Mouse (Mus musculus) ES-Bruce4 (cell line): ENCODE measurements around the gene AK157302. TPM values are rescaled to one million over a fixed set of nuclear protein-coding genes. Genes with fewer than 3 reads are reported as not detected.
A peak's percentile ranks its signal among the peaks of the same experiment; 100 is the strongest.
"Not testable (repeated sequence)": the region's sequence is repeated elsewhere in the genome, so short reads cannot be mapped to it uniquely, and the experiment has no call there.

Experiments used
- H3K27ac ChIP-seq: 2 replicates; pipeline ENCODE4 v1.5.1; 2012; ENCODE audit warnings: low read length, inconsistent platforms; ENCODE audit not compliant: insufficient read depth
- H3K27me3 ChIP-seq: 2 replicates; pipeline ENCODE4 v1.6.1; 2012; ENCODE audit warnings: mild to moderate bottlenecking, low read length, inconsistent platforms; ENCODE audit not compliant: control insufficient read depth, poor library complexity, insufficient read depth, severe bottlenecking
- H3K36me3 ChIP-seq: 2 replicates; pipeline ENCODE4 v1.6.1; 2012; ENCODE audit warnings: inconsistent platforms, mild to moderate bottlenecking, low read length, moderate library complexity; ENCODE audit not compliant: control insufficient read depth, poor library complexity, insufficient read depth, severe bottlenecking
- H3K4me1 ChIP-seq: one replicate; pipeline ENCODE4 v1.8.1; 2011; ENCODE audit warnings: low read length; ENCODE audit not compliant: control insufficient read depth, insufficient read depth
- H3K4me3 ChIP-seq: 2 replicates; pipeline ENCODE4 v1.5.1; 2011; ENCODE audit warnings: low read depth, mild to moderate bottlenecking, low read length
- H3K9ac ChIP-seq: 2 replicates; pipeline ENCODE4 v1.6.1; 2012; ENCODE audit warnings: low read depth, mild to moderate bottlenecking, inconsistent platforms; ENCODE audit not compliant: poor library complexity, severe bottlenecking
- H3K9me3 ChIP-seq: replicated peaks from 2 replicates; pipeline ENCODE4 v1.6.1; 2012; ENCODE audit warnings: mild to moderate bottlenecking, low read length, inconsistent platforms; ENCODE audit not compliant: control insufficient read depth, poor library complexity, insufficient read depth, severe bottlenecking
- CTCF ChIP-seq: IDR thresholded peaks from one replicate; pipeline ENCODE4 v1.8.1; 2011; ENCODE audit warnings: low read depth, low read length
- EP300 ChIP-seq: IDR thresholded peaks from 2 replicates; pipeline ENCODE4 v1.6.1; 2011; ENCODE audit warnings: low read depth, low read length; ENCODE audit not compliant: insufficient read depth
- POLR2A ChIP-seq: IDR thresholded peaks from one replicate; pipeline ENCODE4 v1.8.1; 2011; ENCODE audit warnings: low read length; ENCODE audit not compliant: insufficient read depth
- polyA plus RNA-seq: library from polyadenylated mRNA; stranded (reverse); fragments of >200 nt; gene quantifications from 2 replicates; pipeline ENCODE4 v1.2.4, GENCODE M21; 2011; ENCODE audit warnings: low read depth; ENCODE audit not compliant: missing spikeins, insufficient read depth, insufficient read length

AK157302 gene
- polyA plus RNA-seq, 1 experiment: not detected

DNA sequence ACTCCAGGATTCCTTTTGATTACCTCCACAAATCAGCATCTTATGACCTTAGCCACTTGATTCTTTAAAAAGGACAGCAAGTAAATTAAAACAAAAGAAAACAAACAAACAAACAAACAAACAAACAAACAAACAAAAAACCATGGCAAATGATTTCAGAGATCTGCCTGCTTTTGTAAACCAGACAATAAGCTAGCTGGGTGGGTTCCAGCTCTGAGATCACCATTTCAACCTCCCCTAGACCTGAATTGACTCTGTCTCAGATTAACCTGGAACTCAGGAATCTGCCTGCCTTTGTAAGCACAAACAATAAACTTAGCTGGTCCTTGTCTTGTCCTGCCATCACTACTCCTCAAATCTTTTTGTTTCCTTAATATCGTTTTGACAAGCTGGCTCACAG is 8.1 kb upstream of the AK157302 start:
- Histone ChIP-seq H3K27ac (no peak overlapping the region), H3K4me3 (no peak overlapping the region), H3K4me1 (no peaks in the 10 kb centered on the region), H3K9ac (no peak overlapping the region), H3K9me3 (peaks cover 20% of the 10 kb centered on the region), H3K36me3 (no peaks in the 10 kb centered on the region), H3K27me3 (no peaks in the 10 kb centered on the region)
- TF ChIP-seq POLR2A (no peak), CTCF (no peak), EP300 (no peak)

DNA sequence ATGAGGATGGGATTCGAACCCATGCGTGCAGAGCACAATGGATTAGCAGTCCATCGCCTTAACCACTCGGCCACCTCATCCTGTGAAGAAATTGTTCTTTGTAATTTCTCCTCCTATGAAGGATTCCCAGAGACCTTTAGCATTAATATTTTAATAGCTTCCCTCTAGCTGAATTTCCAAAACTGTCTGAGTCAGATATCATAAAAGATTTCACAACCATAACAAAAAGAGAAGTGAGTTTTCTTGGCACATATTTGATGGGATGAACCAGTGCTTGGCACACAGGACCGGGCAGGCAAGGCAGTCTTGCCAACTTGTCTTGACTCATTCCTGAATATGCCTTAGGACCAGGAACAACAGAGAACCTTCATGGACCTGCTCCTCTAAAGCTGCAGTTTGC is 2.2 kb upstream of the AK157302 start:
- Histone ChIP-seq H3K27ac (no peak overlapping the region), H3K4me3 (no peak overlapping the region), H3K27me3 (no peaks in the 10 kb centered on the region), H3K9me3 (peaks cover 9% of the 10 kb centered on the region), H3K9ac (no peak overlapping the region), H3K36me3 (no peaks in the 10 kb centered on the region), H3K4me1 (no peaks in the 10 kb centered on the region)
- no peak for TF ChIP-seq POLR2A
- TF ChIP-seq EP300: no peak
- no peak for TF ChIP-seq CTCF

DNA sequence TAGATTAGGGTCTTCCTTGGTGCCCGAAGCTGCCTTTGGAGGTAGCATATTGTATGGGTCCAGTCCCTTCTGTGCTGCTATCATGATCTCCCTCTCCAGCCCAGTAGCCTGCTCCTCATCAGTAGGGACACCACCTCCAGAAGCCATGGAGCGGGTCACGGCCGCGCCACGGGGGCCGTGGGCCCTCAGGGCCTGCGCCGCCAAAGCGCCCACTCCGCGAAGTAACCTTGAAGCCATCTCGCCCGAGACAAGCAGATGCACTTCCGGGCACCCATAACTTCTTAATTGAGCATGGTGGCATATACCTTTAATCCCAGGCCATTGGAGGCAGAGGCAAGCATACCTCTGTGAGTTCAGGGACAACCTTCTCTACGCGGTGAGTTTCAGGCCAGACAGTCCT is 6.2 kb downstream of the AK157302 start, which contains the start of gene Gm11273:
Gene Gm11273, minus strand, starts transcription at position 237 of the 400 bp plus-strand sequence.
- H3K27me3 ChIP-seq, H3K9ac ChIP-seq, H3K9me3 ChIP-seq, H3K4me1 ChIP-seq, H3K4me3 ChIP-seq, H3K27ac ChIP-seq, H3K36me3 ChIP-seq: not testable (repeated sequence)

DNA sequence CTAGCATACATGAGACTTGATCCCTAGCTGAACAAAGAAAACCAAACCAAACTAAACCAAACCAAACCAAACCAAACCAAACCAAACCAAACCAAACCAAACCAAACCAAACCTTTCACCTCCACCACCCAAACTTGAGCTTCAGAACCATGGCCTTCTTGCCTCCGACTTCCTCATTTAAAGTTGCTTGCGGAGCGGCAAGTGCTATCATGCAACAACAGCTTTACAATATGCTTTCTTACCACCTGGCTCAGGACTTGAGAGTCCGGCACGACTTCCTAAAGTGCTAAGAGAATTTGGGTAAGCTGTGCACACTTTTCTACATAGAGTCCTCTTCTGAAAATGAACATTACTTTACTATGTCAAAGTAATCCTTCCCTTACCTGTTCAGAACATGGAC is 7.3 kb downstream of the AK157302 start:
- H3K27me3 ChIP-seq: no peaks in the 10 kb centered on the region
- no peak overlapping the region for H3K27ac ChIP-seq
- TF ChIP-seq POLR2A (no peak), CTCF (no peak), EP300 (no peak)
- no peaks in the 10 kb centered on the region for H3K9me3 ChIP-seq
- H3K4me3 ChIP-seq: no peak overlapping the region
- H3K4me1 ChIP-seq: no peaks in the 10 kb centered on the region
- no peak overlapping the region for H3K9ac ChIP-seq
- H3K36me3 ChIP-seq: no peaks in the 10 kb centered on the region

DNA sequence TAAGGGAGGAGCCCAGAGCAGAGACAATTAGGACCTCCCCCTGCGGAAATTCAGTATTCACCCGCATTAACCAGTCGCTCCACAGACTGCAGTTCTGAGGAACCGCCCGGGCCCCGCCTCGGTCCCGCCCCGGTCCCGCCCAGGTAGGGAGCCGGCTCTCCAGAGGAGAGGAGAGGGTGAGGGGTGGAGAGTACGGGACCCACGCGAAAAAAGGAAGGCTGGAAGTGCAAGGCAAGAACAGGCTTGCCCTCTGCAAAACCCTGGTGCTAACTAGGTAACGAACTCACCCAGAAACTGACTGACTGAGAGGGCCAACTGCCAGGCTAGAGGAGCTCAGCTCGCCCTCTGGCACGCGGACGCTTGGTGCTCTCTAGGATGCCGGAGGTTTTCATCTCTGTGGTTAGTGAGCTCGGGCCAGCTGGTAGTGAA is 11.2 kb downstream of the AK157302 start:
- H3K9me3 ChIP-seq: no peaks in the 10 kb centered on the region
- no peaks in the 10 kb centered on the region for H3K36me3 ChIP-seq
- no peaks in the 10 kb centered on the region for H3K4me1 ChIP-seq
- TF ChIP-seq CTCF (no peak), POLR2A (no peak), EP300 (no peak)
- peak overlapping the region; percentile 9 for H3K9ac ChIP-seq
- H3K27ac ChIP-seq: no peak overlapping the region
- no peaks in the 10 kb centered on the region for H3K27me3 ChIP-seq
- peak overlapping the region; percentile 89 for H3K4me3 ChIP-seq

DNA sequence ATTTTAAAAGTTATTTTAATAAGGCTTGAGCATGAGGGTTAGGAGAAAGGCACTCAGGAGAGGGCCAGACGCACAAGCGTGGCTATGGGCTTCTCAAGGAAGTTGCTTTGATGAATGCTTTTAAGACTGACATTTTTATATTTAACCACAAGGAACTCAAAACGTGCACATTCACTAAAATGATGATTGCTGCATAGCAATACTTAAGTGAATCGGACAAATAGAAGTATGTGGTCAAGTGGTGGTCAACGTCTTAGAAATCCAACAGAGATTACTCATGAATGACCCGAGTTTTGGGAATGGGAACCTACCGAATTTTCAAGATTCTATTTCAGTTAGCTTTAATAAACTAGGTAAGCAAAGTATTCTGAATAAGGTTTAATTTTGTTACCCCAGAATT is 35.1 kb downstream of the AK157302 start:
- no peaks in the 10 kb centered on the region for H3K9me3 ChIP-seq
- H3K36me3 ChIP-seq: peaks cover 4% of the 10 kb centered on the region
- H3K27ac ChIP-seq: no peak overlapping the region
- H3K27me3 ChIP-seq: no peaks in the 10 kb centered on the region
- no peaks in the 10 kb centered on the region for H3K4me1 ChIP-seq
- TF ChIP-seq POLR2A (no peak), EP300 (no peak), CTCF (no peak)
- peak overlapping the region; percentile 88 for H3K9ac ChIP-seq
- H3K4me3 ChIP-seq: peak overlapping the region; percentile 55
